Mouse (Mus musculus) urinary bladder, postnatal 10 days (tissue): ENCODE measurements around the gene Tnfsf12.
"Not testable (repeated sequence)": the region's sequence is repeated elsewhere in the genome, so short reads cannot be mapped to it uniquely, and the experiment has no call there.

ENCODE experiments used
- DNase-seq: peaks from one replicate; pipeline ENCODE4 v3.0.0; 2022; ENCODE audit warnings: low spot score

Tnfsf12 gene

DNA sequence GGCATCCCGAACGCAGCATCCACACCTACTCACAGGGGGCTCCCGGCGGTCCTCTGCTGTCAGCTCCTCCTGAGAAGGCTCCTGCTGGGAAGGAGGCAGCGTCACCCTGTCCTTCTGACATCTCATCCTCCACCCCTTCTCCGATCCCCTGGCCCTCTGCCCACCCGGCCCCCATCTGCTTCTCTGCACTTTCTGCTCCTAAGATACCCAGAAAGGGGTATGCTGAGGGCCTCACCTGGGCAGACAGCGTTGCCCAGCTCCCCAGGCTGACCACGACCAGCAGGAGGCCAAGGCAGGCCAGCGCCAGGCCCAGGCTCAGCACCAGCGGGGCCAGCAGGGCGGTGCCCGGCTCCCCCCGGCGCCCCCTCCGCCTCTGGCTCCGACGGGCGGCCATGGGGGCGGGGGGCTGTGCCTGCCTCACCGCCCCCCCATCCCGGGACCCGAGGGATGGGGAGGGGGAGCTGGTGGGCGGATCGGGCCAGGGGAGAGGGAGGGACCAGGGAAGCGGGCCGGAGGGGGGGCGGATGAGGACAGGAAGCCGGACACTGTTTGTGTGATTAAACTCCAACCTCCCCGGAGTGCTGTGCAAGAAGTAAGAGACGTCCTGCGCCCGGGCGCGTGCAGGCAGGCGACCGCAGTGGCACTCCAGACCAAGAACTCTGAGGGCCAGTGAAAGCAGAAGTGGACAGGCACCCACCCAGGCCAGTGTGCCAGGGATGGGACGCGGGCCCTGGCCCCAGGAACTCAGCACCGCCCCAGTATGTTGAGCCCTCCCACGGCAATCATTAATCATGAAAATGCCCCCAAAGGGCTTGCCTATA lies at the start of gene Tnfsf12, which contains the start of gene Tnfsfm13:
Tnfsf12 (minus strand) TSS at position 489 of the 821 bp plus-strand sequence.
Tnfsfm13 (minus strand) TSS at position 738 of the 821 bp plus-strand sequence.
- no peak for DNase-seq

DNA sequence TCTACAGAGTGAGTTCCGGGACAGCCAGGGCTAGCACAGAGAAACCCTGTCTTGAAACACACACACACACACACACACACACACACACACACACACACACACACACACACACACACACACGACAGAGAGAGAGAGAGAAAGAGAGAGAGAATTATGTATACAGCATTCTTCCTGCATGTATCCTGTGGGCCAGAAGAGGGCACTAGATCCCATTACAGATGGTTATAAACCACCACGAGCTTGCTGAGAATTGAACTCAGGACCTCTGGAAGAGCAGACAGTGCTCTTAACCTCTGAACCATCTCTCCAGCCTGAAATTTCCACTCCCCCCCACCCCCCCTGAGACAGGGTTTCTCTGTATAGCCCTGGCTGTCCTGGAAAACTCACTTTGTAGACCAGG lies 35.8 kb upstream of the Tnfsf12 start:
- not testable (repeated sequence) for DNase-seq

DNA sequence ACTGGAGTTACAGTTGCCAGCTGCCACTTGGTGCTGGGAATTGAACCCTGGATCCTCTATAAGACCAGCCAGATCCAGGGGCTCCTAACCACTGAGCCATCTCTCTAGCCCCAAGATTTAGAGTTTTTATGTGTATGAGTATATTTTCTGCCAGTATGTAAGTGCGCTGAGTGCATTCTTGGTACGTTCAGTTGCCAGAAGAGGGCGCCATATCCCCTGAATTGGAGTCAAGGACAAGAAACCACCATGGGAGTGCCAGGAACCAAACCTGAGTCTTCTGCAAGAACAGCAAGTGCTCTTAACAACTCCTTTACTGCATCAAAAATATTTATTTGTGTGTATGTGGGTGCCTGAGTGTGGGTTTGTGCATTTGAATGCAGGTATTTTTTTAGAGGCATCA lies 33.4 kb upstream of the Tnfsf12 start:
- DNase-seq = no peak

DNA sequence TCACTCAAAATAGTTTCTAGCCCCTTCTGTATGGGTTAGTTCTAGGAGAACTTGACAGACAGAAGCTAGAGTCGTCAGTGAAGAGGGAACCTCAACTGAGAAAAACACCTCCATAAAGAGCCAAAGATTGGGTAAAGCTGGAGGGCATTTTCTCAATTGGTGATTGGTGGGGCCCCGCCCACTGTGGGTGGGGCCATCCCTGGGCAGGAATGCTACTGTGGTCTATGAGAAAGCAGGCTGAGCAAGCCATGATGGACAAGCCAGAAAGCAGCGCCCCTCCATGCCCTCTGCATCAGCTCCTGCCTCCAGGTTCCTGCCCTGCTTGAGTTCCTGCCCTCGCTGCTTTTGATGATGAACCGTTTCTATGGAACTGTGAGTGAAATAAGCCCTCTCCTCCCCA lies 30.3 kb upstream of the Tnfsf12 start:
- no peak for DNase-seq

DNA sequence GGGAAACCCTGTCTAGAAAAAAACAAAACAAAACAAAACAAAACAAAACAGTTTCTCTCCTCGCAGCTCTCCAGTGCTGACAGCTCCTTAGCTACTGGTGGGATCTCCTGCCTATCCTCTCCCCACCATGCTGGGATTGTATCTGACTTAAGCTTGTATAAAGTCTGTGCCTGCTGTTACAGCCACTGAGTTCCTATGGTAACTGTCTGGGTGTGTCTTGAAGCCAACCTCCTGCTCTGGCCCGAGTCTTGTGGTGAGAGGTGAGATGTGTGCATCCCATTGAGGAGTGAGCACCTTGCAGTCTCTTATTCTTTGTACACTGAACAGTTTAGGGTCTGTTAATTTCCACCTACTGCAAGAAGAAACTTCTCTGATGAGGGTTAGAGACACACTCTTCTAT lies 27.4 kb upstream of the Tnfsf12 start:
- DNase-seq = no peak

DNA sequence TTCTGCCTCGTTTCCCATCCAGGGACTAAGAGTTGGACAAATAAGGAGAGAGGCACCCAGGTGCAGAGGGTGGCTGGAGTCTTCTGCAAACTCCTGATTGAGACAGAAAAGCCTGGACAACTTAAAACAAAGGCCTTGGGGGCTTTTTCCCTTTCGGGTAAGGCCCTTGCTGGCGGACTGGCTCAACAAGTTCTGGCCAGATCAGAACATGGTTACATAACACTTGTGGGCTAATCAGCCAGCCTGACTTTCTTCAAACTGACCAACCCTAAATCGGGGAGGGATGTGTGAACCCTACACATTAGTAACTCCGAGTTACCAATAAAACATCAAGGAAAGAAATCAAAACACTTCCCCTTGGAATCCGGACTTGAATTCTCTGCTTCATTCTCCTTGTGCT lies 25.2 kb upstream of the Tnfsf12 start:
- DNase-seq = no peak

DNA sequence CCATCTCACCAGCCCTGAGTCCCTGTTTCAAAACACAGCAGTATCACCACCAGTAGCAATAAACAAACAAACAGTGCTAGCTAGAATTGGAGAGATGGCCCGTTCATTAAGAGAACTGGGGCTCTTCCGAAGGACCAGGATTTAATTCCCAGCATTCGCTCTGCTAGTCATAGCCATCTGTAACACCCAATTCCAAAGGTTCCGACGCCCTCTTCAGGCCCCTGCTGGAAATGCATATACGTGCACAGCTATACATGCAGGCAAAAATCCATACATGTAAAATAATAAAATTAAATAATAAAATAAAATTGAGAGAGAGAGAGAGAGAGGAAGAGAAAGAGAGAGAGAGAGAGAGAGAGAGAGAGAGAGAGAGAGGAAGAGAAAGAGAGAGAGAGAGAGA lies 23.8 kb upstream of the Tnfsf12 start:
- no peak for DNase-seq

DNA sequence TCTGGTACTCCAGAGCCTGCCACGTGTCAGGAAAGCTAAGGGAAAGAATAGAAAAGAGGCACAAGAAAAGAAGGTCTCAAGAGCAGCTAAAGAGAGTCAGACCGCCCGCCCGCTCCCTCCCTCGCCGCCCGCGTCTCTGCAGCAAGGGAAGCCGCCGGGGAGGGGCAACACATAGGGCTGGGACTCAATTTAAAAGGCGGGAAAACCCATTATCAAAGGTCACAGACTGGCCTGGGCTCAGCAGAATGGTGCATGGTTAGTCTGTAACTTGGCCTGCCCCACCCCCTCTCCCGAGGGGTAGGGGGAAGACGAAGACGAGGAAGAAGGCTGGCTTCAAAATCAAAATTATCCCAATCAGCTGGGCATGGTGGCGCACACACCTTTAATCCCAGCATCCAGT lies 23.0 kb upstream of the Tnfsf12 start:
- no peak for DNase-seq

DNA sequence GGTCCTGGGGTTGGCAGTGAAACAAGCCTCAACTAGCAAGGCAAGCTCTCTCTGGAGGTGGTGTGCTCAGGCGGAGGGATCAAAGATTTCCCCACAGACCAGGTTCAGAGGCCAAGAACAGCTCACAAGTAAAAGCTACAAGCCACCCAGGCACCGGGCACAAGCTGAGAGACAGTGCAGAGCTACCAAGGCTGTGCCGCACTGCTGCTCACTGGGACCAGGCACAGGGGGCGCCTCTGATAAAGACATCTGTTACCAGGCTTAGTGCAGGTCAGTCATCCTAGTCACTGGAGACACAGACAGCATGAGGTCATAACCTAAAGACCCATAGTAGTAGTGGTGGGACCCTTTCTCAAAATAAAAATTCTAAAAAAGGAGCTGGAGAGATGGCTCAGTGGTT lies 21.3 kb upstream of the Tnfsf12 start:
- no peak for DNase-seq

DNA sequence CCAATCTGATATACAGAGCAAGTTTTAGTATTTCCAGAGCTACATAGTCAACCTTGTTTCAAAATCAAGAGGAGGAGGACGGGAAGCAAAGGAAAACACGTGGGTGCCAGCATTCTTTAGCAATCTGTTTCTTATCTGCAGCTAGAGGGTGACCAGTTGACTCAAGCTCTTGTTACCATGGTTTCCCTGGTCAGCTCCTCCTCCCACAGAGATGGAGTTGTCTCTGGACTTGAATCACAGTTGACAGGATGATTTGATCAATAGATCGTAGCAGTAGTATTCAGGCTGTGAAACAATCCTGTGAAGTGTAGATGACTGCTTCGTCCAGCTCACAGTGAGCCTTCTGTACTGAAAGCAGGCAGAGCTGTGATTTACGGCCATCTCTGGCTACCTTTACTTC lies 20.3 kb upstream of the Tnfsf12 start:
- DNase-seq = no peak

DNA sequence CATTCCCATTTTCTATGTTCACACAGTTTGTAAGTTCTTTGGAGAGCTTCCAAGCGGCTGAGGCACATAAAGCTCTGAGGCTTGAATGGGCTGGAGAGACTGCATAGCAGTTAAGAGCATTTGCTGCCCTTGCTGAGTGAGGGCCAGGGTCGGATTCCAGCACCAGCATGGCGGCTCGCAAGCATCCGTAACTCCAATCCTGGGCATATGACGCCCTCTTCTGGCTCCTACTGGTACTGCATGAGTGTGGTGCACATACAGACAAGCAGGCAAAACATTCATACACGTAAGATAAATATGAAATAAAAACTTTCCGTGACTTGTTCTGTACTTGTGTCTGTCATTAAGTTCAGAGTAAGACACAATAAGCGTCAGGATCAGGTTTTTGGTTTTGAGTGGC lies 19.8 kb upstream of the Tnfsf12 start:
- DNase-seq = no peak

DNA sequence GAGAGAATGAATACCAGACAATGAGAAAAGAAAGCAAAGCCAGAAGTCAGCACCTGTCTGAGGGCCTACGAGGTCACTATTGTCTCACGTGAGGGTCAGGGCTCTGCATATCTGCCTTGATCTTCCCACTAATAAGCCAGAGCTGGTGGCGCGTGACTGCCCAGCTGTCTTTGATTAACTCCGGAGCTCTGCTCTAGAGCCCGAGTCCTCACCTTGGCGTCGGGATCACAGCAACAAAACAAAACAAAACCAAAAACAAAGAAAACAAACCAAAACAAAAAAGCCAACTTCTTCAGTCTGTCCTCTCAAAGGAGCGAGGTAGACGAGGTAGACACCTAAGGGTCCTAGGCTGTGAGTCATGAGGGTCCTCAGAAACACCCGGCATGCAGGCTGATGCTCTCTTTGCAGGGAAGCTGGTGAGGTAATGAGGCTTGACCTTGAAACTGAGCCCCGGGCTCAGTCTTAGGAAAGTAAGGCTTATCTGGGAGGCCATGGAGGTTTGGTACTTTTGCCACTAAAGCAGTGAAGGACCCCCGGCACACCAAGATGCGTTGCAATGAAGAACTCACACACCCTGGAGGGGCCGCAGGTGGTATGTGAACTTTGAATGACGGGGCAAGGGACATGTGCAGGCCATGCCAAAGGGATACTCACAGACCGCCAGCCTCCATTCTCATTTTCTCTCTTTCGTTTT lies 19.1 kb upstream of the Tnfsf12 start:
- no peak for DNase-seq

DNA sequence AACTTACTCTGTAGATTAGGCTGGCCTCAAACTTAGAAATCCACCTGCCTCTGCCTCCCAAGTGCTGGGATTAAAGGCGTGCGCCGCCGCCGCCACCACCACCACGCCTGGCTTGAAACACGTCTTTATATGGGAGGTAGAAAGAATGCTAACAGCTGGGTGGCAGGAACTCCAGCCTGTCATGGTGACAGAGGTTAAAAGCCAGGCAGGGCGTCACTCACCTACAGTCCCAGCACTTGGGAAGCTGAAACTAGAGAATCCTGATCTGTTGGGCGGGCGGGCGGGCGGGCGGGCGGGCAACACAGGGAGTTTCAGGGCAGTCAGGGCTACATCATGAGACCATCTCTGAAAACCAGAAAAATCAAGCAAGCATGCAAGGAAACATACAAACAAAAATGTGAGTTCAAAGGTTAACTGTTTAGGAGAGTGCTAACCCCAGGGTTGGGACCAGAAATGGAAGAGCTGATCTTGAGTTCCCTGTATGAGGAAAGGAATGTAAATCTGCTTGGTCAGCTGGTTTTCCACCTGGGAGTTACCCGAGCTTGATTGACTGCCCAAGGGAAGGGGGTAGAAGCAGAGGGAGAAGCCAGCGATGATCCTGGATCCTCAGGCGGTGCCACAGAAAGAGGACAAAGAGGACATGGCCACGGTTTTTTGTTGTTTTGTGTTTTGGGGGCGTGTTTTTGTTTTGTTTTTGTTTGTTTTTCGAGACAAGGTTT lies 17.5 kb upstream of the Tnfsf12 start:
- no peak for DNase-seq

DNA sequence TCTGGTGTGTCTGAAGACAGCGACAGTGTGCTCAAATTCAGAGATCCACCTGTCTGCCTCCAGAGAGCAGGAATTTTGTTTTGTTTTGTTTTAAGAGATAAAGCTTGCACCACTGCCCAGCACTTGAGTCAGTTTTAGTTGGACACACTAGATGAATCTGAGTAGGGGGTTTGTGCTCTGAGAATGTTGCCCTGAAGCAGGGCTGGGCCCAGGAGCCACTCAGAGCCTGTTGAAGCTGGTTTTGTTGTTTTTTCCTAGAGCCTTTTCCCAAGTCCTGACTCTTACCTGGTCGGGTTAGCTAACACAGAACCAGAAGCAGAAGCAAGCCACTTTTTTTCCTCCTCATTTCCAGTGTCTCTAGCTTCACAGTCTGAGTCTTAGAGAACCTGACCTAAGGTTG lies 15.4 kb upstream of the Tnfsf12 start:
- no peak for DNase-seq

DNA sequence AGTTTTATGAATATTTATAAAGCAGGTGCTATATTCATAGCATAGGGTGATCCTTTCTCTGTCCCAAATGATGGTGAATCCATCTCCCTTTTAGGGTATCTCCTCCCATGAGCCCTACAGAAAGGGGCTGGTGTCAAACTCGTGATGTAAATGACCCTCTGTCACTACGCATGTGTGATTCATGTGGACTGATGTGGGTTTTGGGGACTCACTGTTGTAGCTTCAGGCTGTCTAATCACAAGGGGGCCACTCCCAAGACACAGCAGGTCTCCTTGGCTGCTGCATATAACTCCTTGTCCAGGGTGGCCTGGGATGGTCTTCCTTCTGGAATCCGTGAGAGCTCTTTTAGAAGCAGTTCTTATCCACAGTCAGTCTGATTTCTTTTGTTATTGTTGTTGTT lies 14.8 kb upstream of the Tnfsf12 start:
- no peak for DNase-seq

DNA sequence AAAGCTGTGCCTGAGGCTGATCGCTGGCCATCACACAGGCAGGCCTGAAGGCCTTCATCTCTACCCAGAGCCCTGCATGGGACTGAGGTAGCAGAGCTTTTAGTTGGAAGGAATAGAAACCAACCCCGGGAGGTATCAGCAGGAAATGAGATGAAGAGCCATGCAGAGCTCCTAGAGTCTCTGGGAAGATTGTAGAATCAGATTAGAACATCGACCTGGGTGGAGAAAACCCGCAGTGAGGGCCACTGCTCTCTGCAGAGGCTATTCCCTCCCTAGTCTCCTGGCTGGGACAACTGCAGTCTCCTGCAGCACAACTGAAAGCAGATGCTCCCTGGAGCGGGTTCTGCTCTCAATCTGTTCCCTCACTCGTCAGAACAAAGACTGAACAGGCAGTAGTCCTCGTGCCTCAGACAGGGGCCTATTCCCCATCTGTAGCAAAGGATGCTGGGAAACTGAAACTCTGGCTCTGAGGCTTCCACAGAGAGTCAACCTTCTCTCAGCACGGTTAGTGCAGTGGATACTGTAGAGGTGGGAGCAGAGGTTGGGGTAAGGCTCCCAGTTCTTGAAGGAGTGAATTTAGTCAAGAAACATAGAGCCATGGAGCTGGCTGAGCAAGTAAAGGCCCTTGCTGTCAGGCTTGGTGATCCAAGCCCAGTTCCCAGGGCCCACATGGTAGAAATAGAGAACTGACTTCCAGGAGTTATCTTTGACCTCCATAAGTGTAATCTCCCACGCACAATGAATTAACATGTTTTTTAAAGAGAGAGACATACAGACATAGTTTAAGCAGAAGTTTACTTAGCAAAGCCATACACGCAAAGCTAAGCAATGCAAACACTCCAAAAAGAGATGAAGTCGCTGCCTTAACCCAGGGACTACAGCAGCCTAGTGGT lies 14.2 kb upstream of the Tnfsf12 start:
- DNase-seq = no peak

DNA sequence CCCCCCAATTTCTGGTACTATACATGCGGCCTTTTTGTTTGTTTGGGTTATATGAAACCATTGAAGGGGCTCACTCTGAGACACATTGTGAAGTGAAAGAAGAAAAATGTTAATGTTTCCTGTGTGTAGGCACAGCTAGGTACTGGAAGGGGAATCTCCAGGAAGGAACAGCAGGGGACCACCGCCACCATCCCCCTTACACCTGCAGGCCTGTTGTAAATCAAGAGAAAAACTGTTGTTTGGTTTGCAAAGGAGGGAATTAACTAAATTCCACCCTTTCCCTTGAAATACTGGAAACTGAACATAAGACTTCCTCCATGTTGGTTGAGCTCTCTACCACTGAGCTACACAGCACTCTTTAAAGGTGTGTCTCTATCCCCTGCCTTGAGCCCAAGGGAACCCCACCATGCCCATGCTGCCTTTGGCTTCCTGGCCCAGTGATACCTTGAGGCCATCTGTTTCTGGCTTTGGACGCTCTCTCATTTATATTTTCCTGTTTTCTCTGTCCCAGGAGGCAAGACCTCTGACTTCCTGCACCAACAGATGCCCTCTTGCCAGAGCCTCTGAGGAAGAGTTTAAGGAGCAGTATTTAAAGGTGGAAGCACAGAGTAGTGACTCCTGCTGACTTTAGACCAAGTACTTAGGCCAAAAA lies 13.1 kb upstream of the Tnfsf12 start:
- no peak for DNase-seq

DNA sequence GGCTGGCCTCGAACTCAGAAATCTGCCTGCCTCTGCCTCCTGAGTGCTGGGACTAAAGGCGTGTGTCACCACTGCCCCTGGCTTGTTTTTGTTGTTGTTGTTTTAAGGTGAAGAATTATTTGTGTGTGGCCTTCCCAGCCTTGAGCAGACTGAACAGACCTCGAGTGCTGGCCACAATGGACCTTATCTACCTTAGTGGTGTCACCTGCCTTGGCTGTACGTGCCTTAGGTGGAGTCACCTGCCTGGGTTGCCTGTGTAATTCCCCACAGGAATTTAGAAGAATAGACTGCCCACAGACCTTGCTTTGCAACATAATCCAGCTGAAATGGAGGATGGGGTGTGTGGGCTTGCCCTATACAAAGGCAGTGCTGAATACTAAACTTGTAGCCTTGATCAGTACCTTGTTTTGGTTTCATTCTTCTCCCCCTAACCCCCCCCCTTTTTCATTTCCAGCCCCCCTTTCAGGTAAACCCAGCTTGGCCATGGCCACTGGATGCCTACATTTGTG lies 12.3 kb upstream of the Tnfsf12 start:
- DNase-seq = no peak

DNA sequence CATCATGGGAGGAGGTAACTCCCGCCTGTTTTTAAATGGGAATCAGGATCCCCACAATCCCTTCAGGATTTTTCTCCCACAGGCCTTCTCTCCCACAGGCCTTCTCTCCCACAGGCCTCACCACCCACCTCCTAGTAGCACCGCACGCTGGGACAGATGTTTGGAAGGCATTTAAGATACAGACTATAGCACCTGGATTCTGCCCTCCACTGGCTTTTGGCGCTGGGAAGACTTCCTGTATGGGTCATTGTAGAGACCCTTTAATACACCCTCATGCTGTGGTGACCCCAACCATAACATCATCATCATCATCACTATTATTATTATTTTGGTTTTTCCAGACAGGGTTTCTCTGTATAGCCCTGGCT lies 11.8 kb upstream of the Tnfsf12 start:
- DNase-seq = no peak

DNA sequence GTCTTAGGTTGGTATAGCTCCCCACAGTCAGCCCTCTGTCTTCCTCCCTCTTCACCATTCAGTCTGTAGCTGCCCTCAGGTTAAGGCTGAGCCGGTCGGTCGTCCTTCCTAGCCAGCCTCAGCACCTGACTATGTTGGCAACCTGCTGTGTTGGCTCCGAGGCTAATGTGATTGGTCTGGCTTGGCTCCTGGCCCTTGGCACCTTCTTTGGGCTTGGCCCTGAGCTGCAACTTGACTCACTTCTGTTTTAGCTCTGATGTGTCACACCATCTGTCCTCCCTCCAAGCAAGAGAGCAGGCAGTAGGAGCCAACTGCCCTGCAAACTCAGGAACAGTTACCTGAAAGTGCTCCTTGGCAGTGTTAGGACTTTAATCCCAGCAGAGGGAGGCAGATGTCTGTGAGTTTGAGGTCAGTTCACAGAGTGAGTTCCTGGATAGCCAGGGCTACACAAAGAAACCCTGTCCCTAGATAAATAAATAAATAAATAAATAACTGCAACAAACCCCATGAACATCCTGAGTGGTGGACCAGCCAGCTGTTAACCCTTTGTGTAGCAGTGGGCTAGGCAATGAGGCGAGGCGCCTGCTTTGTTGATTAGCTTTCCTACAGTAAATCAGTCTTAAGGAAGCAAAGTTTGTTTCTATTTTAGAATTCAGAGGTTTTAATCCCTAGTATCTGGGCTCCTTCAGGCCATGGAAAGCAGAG lies 11.3 kb upstream of the Tnfsf12 start:
- no peak for DNase-seq

DNA sequence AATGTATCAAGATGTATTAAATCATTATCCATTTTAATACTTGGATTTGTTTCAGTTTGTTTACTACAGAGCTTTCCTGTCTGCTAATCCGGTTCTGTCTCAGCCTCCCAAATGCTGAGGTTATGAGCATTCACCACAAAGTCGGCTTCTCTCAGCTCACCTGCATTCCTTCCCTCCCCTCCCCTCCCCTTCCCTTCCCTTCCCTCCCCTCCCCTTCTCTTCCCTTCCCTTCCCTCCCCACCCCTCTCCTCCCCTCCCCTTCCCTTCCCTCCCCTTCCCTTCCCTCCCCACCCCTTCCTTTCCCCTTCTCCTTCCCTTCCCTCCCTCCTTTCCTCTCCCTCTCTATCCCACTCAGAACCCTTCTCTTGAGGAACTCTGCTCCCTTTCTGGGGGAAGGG lies 9.0 kb upstream of the Tnfsf12 start:
- no peak for DNase-seq
